Mouse (Mus musculus) hindbrain, postnatal 0 days (tissue): Measurements from ENCODE around the gene Cwc25. TPM values are rescaled to one million over a fixed set of nuclear protein-coding genes. Genes with fewer than 3 reads are reported as not detected.

Experiments used
- ATAC-seq: fragments of 200-750 bp; cut with Nextera tagmentation; 2 replicates; pipeline ENCODE4 v1.8.0; 2017; ENCODE audit warnings: mild to moderate bottlenecking, moderate TSS enrichment, moderate library complexity
- DNase-seq: peaks from one replicate; pipeline ENCODE4 v3.0.0-alpha.2; 2015; ENCODE audit warnings: low spot score
- H3K27ac ChIP-seq: fragments of 300-500 bp; sonication (generic); 2 replicates; pipeline ENCODE4 v1.5.1; 2014; ENCODE audit warnings: mild to moderate bottlenecking
- H3K27me3 ChIP-seq: fragments of 300-500 bp; sonication (generic); 2 replicates; pipeline ENCODE4 v1.6.1; 2014; ENCODE audit warnings: low read length, mixed read lengths; ENCODE audit not compliant: insufficient read depth
- H3K36me3 ChIP-seq: fragments of 300-500 bp; sonication (generic); 2 replicates; pipeline ENCODE4 v1.6.1; 2014; ENCODE audit warnings: low read length, mixed read lengths; ENCODE audit not compliant: insufficient read depth
- H3K4me1 ChIP-seq: fragments of 300-500 bp; sonication (generic); 2 replicates; pipeline ENCODE4 v1.6.1; 2014; ENCODE audit warnings: antibody characterized with exemption, low read length, mixed read lengths; ENCODE audit not compliant: insufficient read depth
- H3K4me2 ChIP-seq: fragments of 300-500 bp; sonication (generic); 2 replicates; pipeline ENCODE4 v1.6.1; 2014; ENCODE audit warnings: low read depth, mild to moderate bottlenecking, low read length, moderate library complexity, mixed read lengths
- H3K4me3 ChIP-seq: fragments of 300-500 bp; sonication (generic); 2 replicates; pipeline ENCODE4 v1.5.1; 2014; ENCODE audit warnings: low read length
- H3K9ac ChIP-seq: fragments of 300-500 bp; sonication (generic); replicated peaks from 2 replicates; pipeline ENCODE4 v1.6.1; 2014; ENCODE audit warnings: mild to moderate bottlenecking, low read length, moderate library complexity, mixed read lengths
- H3K9me3 ChIP-seq: fragments of 300-500 bp; sonication (generic); 2 replicates; pipeline ENCODE4 v1.6.1; 2016; ENCODE audit warnings: low read length, mixed read lengths
- CTCF ChIP-seq: IDR thresholded peaks from 2 replicates; pipeline ENCODE4 v1.5.1; 2016; ENCODE audit warnings: antibody characterized with exemption, control low read depth, low read depth
- WGBS: fragments of 180-500 bp; shearing (Covaris S2); extraction: QIAGEN DNeasy Blood & Tissue Kit; methylation state at CpG from one replicate; pipeline ENCODE4 v1.1.7; 2014; 5-methylcytosine and 5-hydroxymethylcytosine counted together
- polyA plus RNA-seq: library from polyadenylated mRNA; unstranded; fragments of >200 nt; fragmentation: Nextera tagmentation; extraction: Ambion mirVana; gene quantifications from 2 replicates; pipeline ENCODE4 v1.2.1, GENCODE M21; 2015
- total RNA-seq: library from RNA; depleted of rRNA; stranded (reverse); fragments of >200 nt; gene quantifications from 2 replicates; pipeline ENCODE4 v1.2.3, GENCODE M21; 2014

The Cwc25 gene
- total and polyA plus RNA-seq, 2 experiments from 2014 or later = 11.9 to 14.2 TPM

- H3K4me1 ChIP-seq = peaks cover 5% of the 10 kb centered on the region; the same call in 1 of the 2 replicates
- no peak for DNase-seq
- H3K4me2 ChIP-seq = no peak within 1 kb of the TSS
- H3K9me3 ChIP-seq = no peaks in the 10 kb centered on the region
- no peak within 1 kb of the TSS for H3K4me3 ChIP-seq
- WGBS = 40% methylated on average over 17 of the region's 17 CpGs
- no peak within 1 kb of the TSS for H3K27ac ChIP-seq
- no peak for TF ChIP-seq CTCF
- peaks cover 29% of the 10 kb centered on the region for H3K36me3 ChIP-seq
- H3K9ac ChIP-seq = no peak within 1 kb of the TSS
- ATAC-seq = no peak
- H3K27me3 ChIP-seq = no peaks in the 10 kb centered on the region
Observed at GRCm38 (mm10) chr11:97775808-97776496, 9.6 kb upstream of the Cwc25 start, which contains the start of gene 1700001P01Rik. 1700001P01Rik (minus strand) TSS chr11:97775918.

GRCm38 (mm10) chr11:97775186-97775585 lies 8.8 kb upstream of the Cwc25 start:
- TF ChIP-seq CTCF = no peak
- Histone ChIP-seq H3K4me3 (no peak overlapping the region), H3K27me3 (no peaks in the 10 kb centered on the region), H3K36me3 (peaks cover 25% of the 10 kb centered on the region), H3K27ac (no peak overlapping the region), H3K4me2 (no peak overlapping the region), H3K9ac (no peak overlapping the region), H3K4me1 (no peaks in the 10 kb centered on the region), H3K9me3 (no peaks in the 10 kb centered on the region)
- no peak for DNase-seq
- no peak for ATAC-seq
- WGBS = 77% methylated on average over 13 of the region's 13 CpGs

GRCm38 (mm10) chr11:97771410-97771809 lies 5.1 kb upstream of the Cwc25 start:
- H3K4me2 ChIP-seq = no peak overlapping the region
- TF ChIP-seq CTCF = no peak
- 84% methylated on average over 14 of the region's 14 CpGs for WGBS

DNA sequence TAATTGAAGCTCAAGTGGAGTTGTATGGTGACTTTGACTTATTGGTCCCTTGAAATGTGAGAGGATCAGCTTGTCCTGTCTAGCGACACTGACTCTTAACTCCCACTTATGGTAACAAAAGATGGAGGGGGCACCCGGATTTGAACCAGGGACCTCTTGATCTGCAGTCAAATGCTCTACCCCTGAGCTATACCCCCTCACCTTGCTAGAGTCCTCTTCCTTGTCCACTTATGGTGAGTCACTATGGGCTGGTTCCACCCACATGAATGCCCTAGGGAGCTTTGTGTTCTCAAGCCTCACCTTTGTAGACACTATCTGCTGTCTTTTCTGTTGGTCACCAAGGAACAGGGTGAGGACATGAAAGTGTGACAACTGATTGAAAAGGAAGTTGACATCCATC lies 3.3 kb upstream of the Cwc25 start:
- WGBS = 48% methylated on average over 2 of the region's 2 CpGs
- ATAC-seq (no peak), DNase-seq (no peak)
- H3K4me1 ChIP-seq = peaks cover 7% of the 10 kb centered on the region
- no peak overlapping the region for H3K27ac ChIP-seq
- no peak overlapping the region for H3K9ac ChIP-seq
- H3K4me2 ChIP-seq = no peak overlapping the region
- H3K36me3 ChIP-seq = no peaks in the 10 kb centered on the region
- H3K27me3 ChIP-seq = no peaks in the 10 kb centered on the region
- H3K9me3 ChIP-seq = no peaks in the 10 kb centered on the region
- TF ChIP-seq CTCF = no peak
- no peak overlapping the region for H3K4me3 ChIP-seq

More at GRCm38 (mm10) chr11:97771410-97771809, 5.1 kb upstream of the Cwc25 start:
- Histone ChIP-seq H3K36me3 (0 out of 2 replicates have a peak, but pooled peaks cover under 1% of the 10 kb centered on the region), H3K4me3 (no peak overlapping the region), H3K27me3 (no peaks in the 10 kb centered on the region), H3K4me1 (no peaks in the 10 kb centered on the region), H3K9ac (no peak overlapping the region), H3K9me3 (no peaks in the 10 kb centered on the region), H3K27ac (no peak overlapping the region)
- ATAC-seq = no peak
- DNase-seq = no peak

DNA sequence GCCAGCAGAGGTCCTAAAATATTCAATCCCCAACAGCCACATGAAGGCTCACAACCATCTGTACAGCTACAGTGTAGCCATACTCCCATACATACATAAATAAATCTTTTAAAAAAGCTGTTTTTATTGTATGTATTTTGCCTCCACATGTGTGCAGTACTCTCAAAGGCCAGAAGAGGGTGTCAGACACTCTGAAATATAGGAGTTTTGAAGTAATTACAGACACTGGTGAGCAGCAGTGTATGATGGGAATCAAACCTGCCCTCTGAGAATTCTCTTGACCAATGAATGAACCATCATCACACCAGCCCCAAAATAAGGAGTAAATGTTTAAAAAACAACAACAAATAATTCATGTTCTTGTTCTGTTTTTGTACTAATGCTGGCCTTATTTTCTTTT lies 4.7 kb downstream of the Cwc25 start:
- H3K4me3 ChIP-seq = no peak overlapping the region
- ATAC-seq = no peak

DNA sequence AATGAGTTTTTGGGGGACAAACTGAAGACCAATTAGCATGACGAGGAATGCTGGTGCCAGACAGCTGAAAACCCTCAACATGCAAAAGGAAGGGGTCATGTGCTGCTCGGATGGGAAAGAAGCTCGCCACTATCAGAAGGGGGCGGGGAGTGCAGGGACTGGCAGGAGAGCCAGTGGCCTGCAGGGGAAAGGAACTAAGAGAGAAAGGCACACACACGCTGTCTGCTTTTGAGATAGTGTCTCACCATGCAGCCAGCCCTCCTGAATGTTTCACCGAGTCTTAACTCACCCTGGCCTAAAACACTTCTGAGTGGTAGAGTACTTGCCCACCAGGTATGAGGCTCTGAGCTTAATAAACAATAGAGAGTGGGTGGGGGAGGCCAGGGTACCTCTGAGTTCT lies 7.4 kb downstream of the Cwc25 start:
- TF ChIP-seq CTCF = no peak
- no peak overlapping the region for H3K4me3 ChIP-seq
- H3K27me3 ChIP-seq = no peaks in the 10 kb centered on the region
- peaks cover 42% of the 10 kb centered on the region for H3K36me3 ChIP-seq
- H3K27ac ChIP-seq = no peak overlapping the region
- ATAC-seq (no peak), DNase-seq (no peak)
- H3K4me2 ChIP-seq = no peak overlapping the region
- H3K4me1 ChIP-seq = no peaks in the 10 kb centered on the region
- H3K9me3 ChIP-seq = no peaks in the 10 kb centered on the region
- WGBS = 86% methylated on average over 6 of the region's 6 CpGs
- no peak overlapping the region for H3K9ac ChIP-seq

More for the DNA sequence above, 4.7 kb downstream of the Cwc25 start:
- H3K36me3 ChIP-seq = peaks cover 25% of the 10 kb centered on the region
- peak; percentile 51 for TF ChIP-seq CTCF
- H3K27ac ChIP-seq = no peak overlapping the region
- DNase-seq = peak; percentile 47
- no peak overlapping the region for H3K4me2 ChIP-seq
- H3K9me3 ChIP-seq = no peaks in the 10 kb centered on the region
- H3K9ac ChIP-seq = no peak overlapping the region
- H3K27me3 ChIP-seq = no peaks in the 10 kb centered on the region
- peaks cover 7% of the 10 kb centered on the region for H3K4me1 ChIP-seq

GRCm38 (mm10) chr11:97758125-97758524 lies 8.2 kb downstream of the Cwc25 start:
- H3K27me3 ChIP-seq = no peaks in the 10 kb centered on the region
- H3K4me2 ChIP-seq = no peak overlapping the region
- TF ChIP-seq CTCF = no peak
- H3K9ac ChIP-seq = no peak overlapping the region
- H3K36me3 ChIP-seq = peaks cover 48% of the 10 kb centered on the region
- ATAC-seq (no peak), DNase-seq (no peak)
- H3K27ac ChIP-seq = no peak overlapping the region
- no peaks in the 10 kb centered on the region for H3K9me3 ChIP-seq
- H3K4me3 ChIP-seq = no peak overlapping the region
- no peaks in the 10 kb centered on the region for H3K4me1 ChIP-seq
- WGBS = 93% methylated on average over 1 of the region's 1 CpGs
